Mouse (Mus musculus) kidney, postnatal 0 days (tissue): ENCODE measurements at regions not wholly inside any gene's neighbourhood (a gene's known extent, or its start where the extent isn't known, plus 50 kb on each side); places are given as distances from the start of the nearest gene placed in this dataset.

Source experiments
- ATAC-seq: fragments of 200-750 bp; cut with Nextera tagmentation; replicated peaks from 2 replicates; pipeline ENCODE4 v1.8.0; 2017; ENCODE audit warnings: low read depth, moderate number of reproducible peaks, moderate TSS enrichment, moderate library complexity; ENCODE audit not compliant: low FRiP score
- DNase-seq: peaks from one replicate; pipeline ENCODE4 v3.0.0-alpha.2; 2016; ENCODE audit warnings: low spot score
- H3K27ac ChIP-seq: fragments of 300-500 bp; sonication (generic); 2 replicates; pipeline ENCODE4 v1.5.1; 2014; ENCODE audit warnings: mild to moderate bottlenecking
- H3K27me3 ChIP-seq: fragments of 300-500 bp; sonication (generic); 2 replicates; pipeline ENCODE4 v1.6.1; 2014; ENCODE audit warnings: low read length, mixed read lengths; ENCODE audit not compliant: insufficient read depth
- H3K36me3 ChIP-seq: fragments of 300-500 bp; sonication (generic); 2 replicates; pipeline ENCODE4 v1.6.1; 2014; ENCODE audit warnings: low read length, mixed read lengths; ENCODE audit not compliant: insufficient read depth
- H3K4me1 ChIP-seq: fragments of 300-500 bp; sonication (generic); replicated peaks from 2 replicates; pipeline ENCODE4 v1.6.1; 2014; ENCODE audit warnings: antibody characterized with exemption, low read length, mixed read lengths; ENCODE audit not compliant: insufficient read depth
- H3K4me2 ChIP-seq: fragments of 300-500 bp; sonication (generic); 2 replicates; pipeline ENCODE4 v1.6.1; 2014; ENCODE audit warnings: mild to moderate bottlenecking, low read length, moderate library complexity, mixed read lengths
- H3K4me3 ChIP-seq: fragments of 300-500 bp; sonication (generic); replicated peaks from 2 replicates; pipeline ENCODE4 v1.5.1; 2014; ENCODE audit warnings: low read depth, low read length
- H3K9ac ChIP-seq: fragments of 300-500 bp; sonication (generic); 2 replicates; pipeline ENCODE4 v1.6.1; 2014; ENCODE audit warnings: low read depth, low read length
- H3K9me3 ChIP-seq: fragments of 300-500 bp; sonication (generic); replicated peaks from 2 replicates; pipeline ENCODE4 v1.6.1; 2016; ENCODE audit warnings: low read length, inconsistent platforms, mixed read lengths
- CTCF ChIP-seq: IDR thresholded peaks from 2 replicates; pipeline ENCODE4 v1.5.1; 2016; ENCODE audit warnings: antibody characterized with exemption, low read depth, mild to moderate bottlenecking, moderate library complexity
- WGBS: fragments of 180-500 bp; shearing (Covaris S2); extraction: QIAGEN DNeasy Blood & Tissue Kit; methylation state at CpG from one replicate; pipeline ENCODE4 v1.1.7; 2014; 5-methylcytosine and 5-hydroxymethylcytosine counted together

DNA sequence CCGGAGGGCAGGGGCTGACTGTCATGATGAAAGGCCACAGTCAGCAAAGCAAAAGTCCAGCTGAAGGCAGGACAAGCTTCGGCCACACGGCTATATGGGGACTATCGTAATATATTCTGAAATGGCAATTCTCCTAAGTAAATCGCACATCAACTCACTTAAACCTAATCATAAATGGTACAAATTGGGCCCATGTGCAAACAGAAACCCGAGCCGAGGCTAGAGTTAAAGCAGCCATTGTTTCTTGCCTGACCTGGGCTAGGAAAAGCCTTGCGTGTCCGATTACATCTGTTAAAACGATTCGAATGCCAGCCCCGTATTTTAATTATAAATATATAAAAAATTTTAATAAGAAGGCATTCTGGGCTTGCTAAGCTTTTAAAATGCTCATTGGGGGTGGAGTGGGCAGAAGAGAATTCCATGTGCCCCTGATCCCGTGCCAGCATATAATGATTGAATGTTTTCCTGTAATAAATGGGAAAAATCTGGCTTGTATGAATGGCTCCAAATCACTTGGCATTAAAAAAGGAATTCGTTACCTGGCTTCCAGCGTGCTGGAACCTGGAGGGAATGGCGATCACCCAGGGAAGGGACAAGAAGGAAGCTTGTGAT lies 552.7 kb upstream of the Mgmt start:
- no peaks in the 10 kb centered on the region for H3K9me3 ChIP-seq
- H3K27me3 ChIP-seq, result no peaks in the 10 kb centered on the region
- H3K36me3 ChIP-seq, result no peaks in the 10 kb centered on the region
- no peak overlapping the region for H3K9ac ChIP-seq
- DNase-seq, result no peak
- peak overlapping the region; percentile 65; the same call in 1 of the 2 replicates for H3K27ac ChIP-seq
- WGBS, result 59% methylated on average over 16 of the region's 16 CpGs
- no peak for ATAC-seq
- H3K4me3 ChIP-seq, result no peak overlapping the region
- TF ChIP-seq CTCF, result no peak
- H3K4me1 ChIP-seq, result 0 out of 2 replicates have a peak, but pooled peaks cover 6% of the 10 kb centered on the region
- H3K4me2 ChIP-seq, result no peak overlapping the region

DNA sequence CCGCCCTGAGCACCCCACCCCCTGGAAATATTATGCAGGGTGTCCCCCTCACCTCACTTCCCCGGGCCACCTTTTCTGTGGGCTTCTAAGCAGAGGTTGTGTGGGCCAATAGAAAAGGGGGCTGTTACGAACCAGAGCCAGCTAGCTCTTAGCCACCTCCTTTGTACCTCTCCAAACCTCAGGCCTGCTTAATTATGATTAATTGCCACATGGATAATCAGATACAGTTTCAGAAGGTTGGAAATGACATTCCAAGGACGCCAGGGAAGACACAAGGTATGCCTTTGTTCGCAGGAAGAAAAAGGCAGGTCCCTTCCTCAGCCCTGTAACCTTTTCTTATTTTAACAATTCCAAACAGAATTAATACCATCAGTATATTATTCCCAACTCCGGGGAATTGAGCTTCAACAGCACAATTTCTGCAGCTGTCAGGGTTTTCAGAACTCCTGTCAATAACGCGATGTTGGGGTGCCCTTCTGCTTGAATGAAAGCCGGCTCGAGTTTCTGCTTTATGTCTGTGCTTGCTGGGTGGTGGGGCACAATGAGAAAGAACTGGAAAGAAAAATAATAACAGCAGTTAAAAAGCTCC lies 552.1 kb upstream of the Mgmt start:
- Histone ChIP-seq H3K27ac (peak overlapping the region; percentile 65), H3K36me3 (no peaks in the 10 kb centered on the region), H3K9ac (no peak overlapping the region), H3K9me3 (no peaks in the 10 kb centered on the region), H3K4me1 (0 out of 2 replicates have a peak, but pooled peaks cover 6% of the 10 kb centered on the region), H3K4me3 (no peak overlapping the region), H3K27me3 (no peaks in the 10 kb centered on the region), H3K4me2 (0 out of 2 replicates have a peak overlapping the region, but pooled peaks have one; percentile 11)
- 39% methylated on average over 10 of the region's 10 CpGs for WGBS
- DNase-seq, result no peak
- no peak for ATAC-seq
- TF ChIP-seq CTCF, result no peak

DNA sequence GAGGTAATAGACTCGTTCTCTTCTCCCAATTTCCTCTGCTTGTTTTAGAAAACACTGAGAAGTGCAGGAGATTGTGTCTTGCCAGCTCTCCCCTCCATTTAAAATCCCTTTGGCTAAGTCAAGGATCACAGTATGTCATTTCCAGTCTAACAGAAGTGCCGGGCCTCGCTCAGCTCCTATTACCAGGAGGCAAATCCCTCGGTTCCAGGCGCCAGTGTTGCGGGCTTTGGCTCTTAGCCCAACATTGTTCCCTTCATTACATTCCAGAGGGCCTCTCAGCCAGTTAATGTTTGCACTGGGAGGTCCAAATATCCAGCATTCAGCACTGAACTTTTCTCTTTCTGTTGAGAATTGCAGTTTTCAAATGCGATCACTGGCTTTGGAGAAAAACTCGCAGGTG lies 551.6 kb upstream of the Mgmt start:
- Histone ChIP-seq H3K27ac (peak overlapping the region; percentile 65), H3K4me2 (0 out of 2 replicates have a peak overlapping the region, but pooled peaks have one; percentile 11), H3K9ac (no peak overlapping the region), H3K27me3 (no peaks in the 10 kb centered on the region), H3K36me3 (no peaks in the 10 kb centered on the region), H3K4me3 (no peak overlapping the region), H3K9me3 (no peaks in the 10 kb centered on the region), H3K4me1 (0 out of 2 replicates have a peak, but pooled peaks cover 6% of the 10 kb centered on the region)
- 7% methylated on average over 8 of the region's 8 CpGs for WGBS
- no peak for TF ChIP-seq CTCF
- DNase-seq (peak; percentile 90), ATAC-seq (peak; percentile 65; the same call in 1 of the 2 replicates)

DNA sequence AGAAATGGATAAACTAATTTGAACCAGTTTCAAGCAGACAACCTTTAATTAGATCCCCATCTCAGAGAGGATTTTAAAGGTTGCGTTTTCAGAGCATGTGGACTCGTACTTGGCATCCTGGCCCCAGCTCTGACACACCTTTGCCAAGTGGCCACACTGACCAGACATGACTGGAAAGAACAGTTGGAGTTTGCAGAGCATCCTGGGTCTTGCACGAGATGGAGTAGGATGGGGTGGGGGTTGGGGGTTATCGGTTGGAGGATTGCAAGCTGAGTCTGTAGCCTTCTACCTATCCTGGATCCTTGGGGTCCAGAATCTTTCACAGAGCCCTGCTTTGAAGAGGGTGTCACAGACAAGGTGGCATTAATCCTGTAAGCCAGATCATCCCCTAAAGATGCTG lies 550.9 kb upstream of the Mgmt start:
- Histone ChIP-seq H3K4me3 (no peak overlapping the region), H3K27ac (no peak overlapping the region), H3K4me1 (0 out of 2 replicates have a peak, but pooled peaks cover 6% of the 10 kb centered on the region), H3K36me3 (no peaks in the 10 kb centered on the region), H3K9me3 (no peaks in the 10 kb centered on the region), H3K4me2 (no peak overlapping the region), H3K9ac (no peak overlapping the region), H3K27me3 (no peaks in the 10 kb centered on the region)
- DNase-seq, result no peak
- TF ChIP-seq CTCF, result no peak
- WGBS, result 64% methylated on average over 4 of the region's 4 CpGs
- ATAC-seq, result no peak

DNA sequence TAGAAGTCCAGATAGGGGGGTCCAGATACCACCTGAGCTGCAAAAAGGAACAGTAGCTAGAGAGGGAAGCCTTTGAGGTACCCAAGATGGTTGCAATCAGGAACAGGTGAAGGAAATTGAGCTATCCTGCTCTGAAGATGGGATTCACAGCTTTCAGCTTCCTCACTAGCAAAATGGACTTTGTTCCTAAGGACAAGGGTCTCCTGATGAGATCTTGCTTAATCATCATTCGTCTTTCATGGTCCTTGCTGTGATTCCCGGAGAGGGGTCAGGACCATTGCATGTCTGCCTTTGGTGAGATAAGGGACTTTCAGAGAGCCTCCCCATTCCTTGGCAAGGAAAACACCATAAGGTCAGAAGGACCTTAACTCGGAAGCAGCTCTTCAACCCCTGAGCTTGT lies 549.4 kb upstream of the Mgmt start:
- Histone ChIP-seq H3K4me3 (no peak overlapping the region), H3K4me2 (no peak overlapping the region), H3K27me3 (no peaks in the 10 kb centered on the region), H3K4me1 (0 out of 2 replicates have a peak, but pooled peaks cover 6% of the 10 kb centered on the region), H3K9ac (no peak overlapping the region), H3K9me3 (no peaks in the 10 kb centered on the region), H3K36me3 (no peaks in the 10 kb centered on the region), H3K27ac (no peak overlapping the region)
- no peak for ATAC-seq
- no peak for DNase-seq
- TF ChIP-seq CTCF, result no peak
- WGBS, result 89% methylated on average over 3 of the region's 3 CpGs

DNA sequence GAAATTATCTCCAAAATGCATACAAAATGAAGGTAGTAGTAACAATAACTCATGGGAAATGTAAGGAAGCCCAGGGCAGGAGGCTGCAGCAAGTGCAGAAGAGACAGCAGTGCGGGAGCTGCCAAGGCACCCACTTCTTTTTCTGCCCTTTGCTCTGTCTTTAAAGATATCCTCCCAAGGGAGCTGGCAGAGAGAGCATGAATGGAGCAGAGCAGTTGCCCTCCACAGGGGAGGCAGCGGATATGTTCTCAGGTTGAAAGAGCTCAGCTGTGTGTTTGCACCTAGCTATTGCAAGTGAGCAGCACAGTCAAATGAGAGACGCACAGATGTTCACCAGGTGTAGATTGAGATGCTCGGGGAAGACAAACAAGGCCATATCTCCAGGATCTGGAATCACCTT lies 547.9 kb upstream of the Mgmt start:
- ATAC-seq (no peak), DNase-seq (no peak)
- no peak overlapping the region for H3K4me2 ChIP-seq
- H3K4me1 ChIP-seq, result 0 out of 2 replicates have a peak, but pooled peaks cover 6% of the 10 kb centered on the region
- no peak overlapping the region for H3K27ac ChIP-seq
- no peaks in the 10 kb centered on the region for H3K36me3 ChIP-seq
- WGBS, result 78% methylated on average over 4 of the region's 4 CpGs
- H3K27me3 ChIP-seq, result no peaks in the 10 kb centered on the region
- H3K4me3 ChIP-seq, result no peak overlapping the region
- TF ChIP-seq CTCF, result no peak
- no peaks in the 10 kb centered on the region for H3K9me3 ChIP-seq
- H3K9ac ChIP-seq, result no peak overlapping the region
